Mouse (Mus musculus): ENCODE measurements around the gene Ctrl. TPM values are rescaled to one million over a fixed set of nuclear protein-coding genes. Genes with fewer than 3 reads are reported as not detected.

Ctrl gene
- polyA plus RNA-seq, 2 experiments: 0.27 to 1.0 TPM

- DNase-seq (ENCODE audit: low read depth in 3 of 3, low spot score in 3 of 3) (no peak), ATAC-seq (ENCODE audit: insufficient read depth) (no peak)
- H3K9me3 ChIP-seq (ENCODE audit: control insufficient read depth, low read length): no peaks in the 10 kb centered on the region
- no peak overlapping the region for H3K27ac ChIP-seq
- H3K27me3 ChIP-seq (ENCODE audit: control insufficient read depth, insufficient read depth, low read length): no peaks in the 10 kb centered on the region
- H3K4me2 ChIP-seq (ENCODE audit: low read depth): no peak overlapping the region
- WGBS (ENCODE audit: insufficient replicate concordance): 86% methylated on average over 4 of the region's 4 CpGs
- H3K4me1 ChIP-seq (replicated peaks; ENCODE audit: control insufficient read depth in 2 of 2, insufficient read depth in 2 of 2, low read length in 1 of 2): peaks cover 0 to 8% of the 10 kb centered on the region in 2 experiments; a peak in 3 of 4 replicates
- H3K9ac ChIP-seq (replicated peaks): no peak overlapping the region
- TF ChIP-seq EP300 (IDR thresholded peaks at IDR 0.05; ENCODE audit: low read depth) (no peak), CTCF (IDR thresholded peaks at IDR 0.05; ENCODE audit: low read depth) (no peak)
- no peak overlapping the region for H3K4me3 ChIP-seq (ENCODE audit: insufficient read depth in 1 of 2, low read depth in 2 of 2, low read length in 2 of 2)
- H3K36me3 ChIP-seq (replicated peaks; ENCODE audit: control insufficient read depth, insufficient read depth, low read depth): peaks cover 12% of the 10 kb centered on the region
These were observed 22.9 kb upstream of the Ctrl start for GRCm38 (mm10) chr8:105956556-105956955.

DNA sequence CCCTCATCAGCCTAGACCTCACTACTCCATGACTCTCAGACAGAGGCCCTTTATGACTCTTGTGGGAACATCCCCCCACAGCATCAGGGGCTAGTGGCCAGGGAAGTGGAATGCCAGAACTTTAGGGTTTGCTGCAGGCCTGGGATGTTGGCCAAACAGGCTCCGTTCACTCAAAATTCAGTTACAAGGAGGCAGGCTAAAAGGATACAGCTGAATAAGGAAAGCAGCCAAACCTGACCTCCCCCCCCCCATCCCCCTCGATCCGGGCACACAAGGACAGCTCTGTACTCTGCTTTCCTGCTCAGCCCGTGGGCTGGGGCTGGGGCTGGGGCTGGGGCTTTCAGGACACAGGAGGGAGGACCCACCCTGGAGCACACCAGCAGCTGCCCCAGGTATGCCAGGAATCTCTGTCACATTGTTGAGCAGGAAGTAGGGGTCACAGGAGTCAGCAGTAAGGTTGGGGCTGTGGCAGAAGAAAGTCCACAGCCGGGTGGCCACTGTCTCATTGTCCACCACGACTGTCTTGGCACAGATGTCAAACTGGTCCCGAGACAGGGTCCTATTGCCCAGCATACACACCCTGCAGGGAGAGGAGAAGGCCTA lies 17.5 kb upstream of the Ctrl start:
- no peak overlapping the region for H3K4me3 ChIP-seq (ENCODE audit: insufficient read depth in 1 of 2, low read depth in 2 of 2, low read length in 2 of 2)
- H3K27ac ChIP-seq: no peak overlapping the region
- TF ChIP-seq EP300 (IDR thresholded peaks at IDR 0.05; ENCODE audit: low read depth) (no peak), CTCF (IDR thresholded peaks at IDR 0.05; ENCODE audit: low read depth) (no peak)
- H3K9me3 ChIP-seq (ENCODE audit: control insufficient read depth, low read length): no peaks in the 10 kb centered on the region
- DNase-seq (ENCODE audit: low read depth in 3 of 3, low spot score in 3 of 3): no peak
- no peaks in the 10 kb centered on the region for H3K27me3 ChIP-seq (ENCODE audit: control insufficient read depth, insufficient read depth, low read length)
- H3K36me3 ChIP-seq (replicated peaks; ENCODE audit: control insufficient read depth, insufficient read depth, low read depth): peaks cover 17% of the 10 kb centered on the region
- WGBS (ENCODE audit: insufficient replicate concordance): 65% methylated on average over 7 of the region's 7 CpGs
- H3K9ac ChIP-seq (replicated peaks): no peak overlapping the region
- ATAC-seq (ENCODE audit: insufficient read depth): no peak
- H3K4me2 ChIP-seq (ENCODE audit: low read depth): no peak overlapping the region
- H3K4me1 ChIP-seq (replicated peaks; ENCODE audit: control insufficient read depth in 2 of 2, insufficient read depth in 2 of 2, low read length in 1 of 2): no peaks in the 10 kb centered on the region

- Histone ChIP-seq H3K4me3 (ENCODE audit: insufficient read depth in 1 of 2, low read depth in 2 of 2, low read length in 2 of 2) (no peak overlapping the region), H3K9ac (replicated peaks) (no peak overlapping the region), H3K27ac (no peak overlapping the region), H3K4me1 (replicated peaks; ENCODE audit: control insufficient read depth in 2 of 2, insufficient read depth in 2 of 2, low read length in 1 of 2) (no peaks in the 10 kb centered on the region), H3K36me3 (replicated peaks; ENCODE audit: control insufficient read depth, insufficient read depth, low read depth) (peaks cover 18% of the 10 kb centered on the region), H3K9me3 (ENCODE audit: control insufficient read depth, low read length) (no peaks in the 10 kb centered on the region), H3K4me2 (ENCODE audit: low read depth) (no peak overlapping the region), H3K27me3 (ENCODE audit: control insufficient read depth, insufficient read depth, low read length) (no peaks in the 10 kb centered on the region)
- DNase-seq (ENCODE audit: low read depth in 3 of 3, low spot score in 3 of 3) (no peak), ATAC-seq (ENCODE audit: insufficient read depth) (no peak)
- 80% methylated on average over 10 of the region's 10 CpGs for WGBS (ENCODE audit: insufficient replicate concordance)
- TF ChIP-seq EP300 (IDR thresholded peaks at IDR 0.05; ENCODE audit: low read depth) (no peak), CTCF (IDR thresholded peaks at IDR 0.05; ENCODE audit: low read depth) (no peak)
These were observed 15.7 kb upstream of the Ctrl start for GRCm38 (mm10) chr8:105949350-105949749.

DNA sequence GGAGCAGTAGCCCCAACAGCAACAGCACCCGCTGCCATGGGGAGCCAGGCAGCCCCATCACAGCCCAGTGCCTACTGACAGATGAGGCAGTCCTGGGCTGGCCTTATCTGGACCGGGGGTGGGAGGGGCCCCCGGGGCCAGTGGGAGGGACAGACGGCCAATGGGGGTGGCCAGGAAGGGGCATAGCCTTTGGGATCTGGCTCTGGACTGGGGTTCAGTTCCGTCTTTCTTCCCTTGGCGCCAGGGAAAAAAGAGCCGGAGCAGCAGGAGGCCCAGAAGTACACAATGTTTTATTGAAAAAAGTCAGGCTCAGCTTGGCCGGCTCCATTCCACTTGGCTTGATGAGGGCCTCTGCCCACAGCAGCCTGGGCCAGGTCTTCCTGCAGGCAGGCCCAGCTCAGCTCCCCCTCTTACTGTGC lies 9.7 kb upstream of the Ctrl start, which contains the start of gene Lcat:
Gene Lcat, minus strand, starts transcription at position 62 of the 419 bp plus-strand sequence.
- Histone ChIP-seq H3K9ac (replicated peaks) (no peak within 1 kb of the TSS), H3K4me3 (ENCODE audit: insufficient read depth in 1 of 2, low read depth in 2 of 2, low read length in 2 of 2) (peak within 1 kb of the TSS; percentile 41 to 52), H3K4me2 (ENCODE audit: low read depth) (peak within 1 kb of the TSS; percentile 48), H3K4me1 (replicated peaks; ENCODE audit: control insufficient read depth in 2 of 2, insufficient read depth in 2 of 2, low read length in 1 of 2) (peaks cover 2 to 4% of the 10 kb centered on the region in 2 experiments; a peak in 3 of 4 replicates), H3K36me3 (replicated peaks; ENCODE audit: control insufficient read depth, insufficient read depth, low read depth) (peaks cover 20% of the 10 kb centered on the region; the same call in 1 of the 2 replicates), H3K27me3 (ENCODE audit: control insufficient read depth, insufficient read depth, low read length) (no peaks in the 10 kb centered on the region), H3K9me3 (ENCODE audit: control insufficient read depth, low read length) (no peaks in the 10 kb centered on the region), H3K27ac (no peak within 1 kb of the TSS)
- DNase-seq (ENCODE audit: low read depth in 3 of 3, low spot score in 3 of 3) (no peak), ATAC-seq (ENCODE audit: insufficient read depth) (peak; percentile 62)
- TF ChIP-seq CTCF (IDR thresholded peaks at IDR 0.05; ENCODE audit: low read depth): no peak
- no peak for TF ChIP-seq EP300 (IDR thresholded peaks at IDR 0.05; ENCODE audit: low read depth)
- 59% methylated on average over 8 of the region's 8 CpGs for WGBS (ENCODE audit: insufficient replicate concordance)

DNA sequence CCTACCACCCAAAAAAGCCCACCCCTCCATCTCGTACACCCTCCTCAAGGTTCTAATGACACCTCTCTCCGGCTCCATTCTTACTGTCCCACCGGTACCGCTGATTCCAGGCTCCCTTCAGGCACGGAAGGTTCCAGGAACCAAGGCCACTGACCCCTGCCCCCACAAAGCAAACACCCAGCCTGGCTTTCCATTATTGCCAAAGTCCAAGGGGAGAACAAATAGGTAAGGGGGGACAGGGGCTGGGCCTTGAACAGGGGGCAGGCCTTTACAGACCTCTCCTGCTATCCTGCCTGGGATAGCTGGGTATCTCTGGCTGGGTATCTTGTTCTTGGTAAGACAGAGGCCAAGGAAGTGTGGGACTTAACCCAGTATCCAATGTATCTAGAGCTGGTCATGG lies 8.9 kb upstream of the Ctrl start:
- H3K36me3 ChIP-seq (replicated peaks; ENCODE audit: control insufficient read depth, insufficient read depth, low read depth): peaks cover 17% of the 10 kb centered on the region; the same call in 1 of the 2 replicates
- WGBS (ENCODE audit: insufficient replicate concordance): 92% methylated on average over 5 of the region's 5 CpGs
- H3K27ac ChIP-seq: no peak overlapping the region
- ATAC-seq (ENCODE audit: insufficient read depth): peak; percentile 34; the same call in 1 of the 2 replicates
- DNase-seq (ENCODE audit: low read depth in 3 of 3, low spot score in 3 of 3): no peak
- TF ChIP-seq CTCF (IDR thresholded peaks at IDR 0.05; ENCODE audit: low read depth) (no peak), EP300 (IDR thresholded peaks at IDR 0.05; ENCODE audit: low read depth) (no peak)
- peak overlapping the region; percentile 41 to 52 for H3K4me3 ChIP-seq (ENCODE audit: insufficient read depth in 1 of 2, low read depth in 2 of 2, low read length in 2 of 2)
- no peaks in the 10 kb centered on the region for H3K9me3 ChIP-seq (ENCODE audit: control insufficient read depth, low read length)
- peaks cover 5 to 7% of the 10 kb centered on the region in 2 experiments for H3K4me1 ChIP-seq (replicated peaks; ENCODE audit: control insufficient read depth in 2 of 2, insufficient read depth in 2 of 2, low read length in 1 of 2)
- no peaks in the 10 kb centered on the region for H3K27me3 ChIP-seq (ENCODE audit: control insufficient read depth, insufficient read depth, low read length)
- H3K9ac ChIP-seq (replicated peaks): no peak overlapping the region
- peak overlapping the region; percentile 48 for H3K4me2 ChIP-seq (ENCODE audit: low read depth)

Data from liver, embryonic 14.5 days (tissue).